Mouse (Mus musculus): ENCODE measurements around the gene Trf.

DNA sequence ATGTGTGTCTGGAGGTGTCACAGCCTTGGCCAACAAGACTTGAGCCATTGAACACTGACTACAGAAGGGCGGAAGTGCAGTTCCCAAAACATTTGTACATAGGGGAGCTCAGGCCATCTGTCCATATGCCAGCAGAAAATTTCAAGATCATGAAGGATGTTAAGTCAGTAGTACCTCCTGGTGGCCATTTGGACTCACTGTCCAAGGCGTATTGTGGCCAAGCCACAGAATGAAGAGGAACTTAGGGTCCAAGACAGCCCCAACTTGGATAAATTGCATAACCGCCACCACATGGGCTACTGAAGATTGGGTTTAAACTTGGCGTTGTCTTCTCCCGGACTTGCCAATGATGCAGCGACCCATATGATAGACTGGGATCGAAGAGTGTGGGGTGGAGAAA, 54.6 kb downstream of the Trf start:
- no peak for TF ChIP-seq GATA1 (IDR thresholded peaks at IDR 0.05; ENCODE audit: low read length)
- TF ChIP-seq TAL1 (IDR thresholded peaks at IDR 0.05; ENCODE audit: low read length), result no peak
